Mouse (Mus musculus): Measurements from ENCODE around the gene Tmc2.

GRCm38 (mm10) chr2:130248226-130248625 is 53.2 kb downstream of the Tmc2 start:
- TF ChIP-seq CTCF (IDR thresholded peaks at IDR 0.05; ENCODE audit: extremely low read depth, insufficient read length, insufficient replicate concordance, low read depth, low read length) (no peak), POLR2A (IDR thresholded peaks at IDR 0.05; ENCODE audit: low read depth, low read length) (no peak)

Data from small intestine, adult 2 months (tissue).